Mouse (Mus musculus) erythroid progenitor cell, adult 5-6 weeks (primary cell): Measurements from ENCODE around the gene Ranbp17. TPM values are rescaled to one million over a fixed set of nuclear protein-coding genes. Genes with fewer than 3 reads are reported as not detected.

Experiments used
- ATAC-seq: replicated peaks from 2 replicates; pipeline ENCODE4 v1.8.0; 2016; ENCODE audit warnings: moderate number of reproducible peaks, mild to moderate bottlenecking, moderate TSS enrichment, inconsistent platforms; ENCODE audit not compliant: poor library complexity, low FRiP score, severe bottlenecking
- total RNA-seq, 2 experiments: library from RNA; stranded (forward) in 1 of 2; stranded (reverse) in 1 of 2; fragments of 150-400 nt in 1 of 2; fragments of 186-747, 209-891 nt in 1 of 2; gene quantifications; 2 replicates each; pipeline versions ENCODE4 v1.2.3 to v1.2.4; 2015 to 2017; ENCODE audit warnings: low replicate concordance in 2 of 2

The Ranbp17 gene
- total RNA-seq, 2 experiments from 2014 or later: 5.8 to 6.7 TPM

DNA sequence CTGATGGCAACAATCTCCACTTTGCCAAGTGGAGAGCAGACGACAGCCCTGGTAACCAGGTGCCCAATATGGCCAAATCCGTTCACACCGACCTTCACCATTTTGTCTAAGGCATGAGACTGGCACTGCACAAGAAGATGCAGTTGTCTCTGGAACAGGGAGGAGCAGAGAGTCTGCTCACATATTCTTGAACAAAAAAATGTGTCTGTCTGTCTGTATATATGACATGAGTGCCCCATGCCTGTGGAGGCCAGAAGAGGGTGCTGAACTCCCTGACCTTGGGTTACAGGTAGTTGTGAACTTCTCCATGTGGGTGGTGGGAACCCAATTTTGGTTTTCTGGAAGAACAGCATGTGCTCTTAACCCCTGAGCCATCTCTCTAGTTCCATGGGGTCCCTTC is 236.9 kb downstream of the Ranbp17 start, which contains the start of gene Gm12117:
Gene Gm12117, minus strand, starts transcription at position 101 of the 400 bp plus-strand sequence.
- no peak for ATAC-seq

DNA sequence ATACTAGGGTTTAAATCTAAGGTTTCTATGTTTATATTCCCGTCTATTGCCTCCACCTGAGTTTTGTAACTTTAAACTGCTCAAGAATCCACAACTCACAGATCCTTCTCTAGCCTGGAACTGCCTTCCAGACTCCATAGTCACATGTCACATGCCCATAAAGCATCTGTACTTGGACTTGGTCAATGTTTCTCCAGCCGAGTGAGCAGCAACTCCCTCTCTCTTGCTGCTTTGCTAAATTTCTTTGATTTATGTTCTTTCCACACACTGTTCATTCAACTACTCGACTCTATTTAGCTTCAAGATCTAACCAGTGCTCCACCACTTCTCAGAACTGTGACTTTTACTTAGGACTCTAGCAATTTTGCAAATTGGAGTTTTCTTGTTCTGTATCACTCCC is 238.7 kb downstream of the Ranbp17 start:
- ATAC-seq: no peak

DNA sequence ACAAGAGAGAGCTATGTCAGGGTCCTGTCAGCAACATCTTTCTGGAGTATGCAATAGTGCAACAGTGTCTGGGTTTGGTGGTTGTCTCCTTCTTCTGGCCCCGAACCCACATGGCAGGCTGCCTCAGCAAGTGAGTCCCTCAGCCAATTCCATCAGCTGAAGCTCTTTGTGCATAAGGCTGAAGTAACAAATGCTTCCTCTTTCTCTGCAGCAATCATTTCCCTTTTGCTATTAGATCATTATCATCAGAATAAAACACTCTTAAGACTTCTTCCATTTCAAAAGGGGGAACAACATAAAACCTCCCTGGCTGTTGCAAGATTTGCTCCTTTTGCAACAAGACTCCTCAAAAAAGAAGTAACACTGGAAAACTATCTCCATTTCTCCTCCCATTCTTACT is 239.3 kb downstream of the Ranbp17 start:
- ATAC-seq: no peak

DNA sequence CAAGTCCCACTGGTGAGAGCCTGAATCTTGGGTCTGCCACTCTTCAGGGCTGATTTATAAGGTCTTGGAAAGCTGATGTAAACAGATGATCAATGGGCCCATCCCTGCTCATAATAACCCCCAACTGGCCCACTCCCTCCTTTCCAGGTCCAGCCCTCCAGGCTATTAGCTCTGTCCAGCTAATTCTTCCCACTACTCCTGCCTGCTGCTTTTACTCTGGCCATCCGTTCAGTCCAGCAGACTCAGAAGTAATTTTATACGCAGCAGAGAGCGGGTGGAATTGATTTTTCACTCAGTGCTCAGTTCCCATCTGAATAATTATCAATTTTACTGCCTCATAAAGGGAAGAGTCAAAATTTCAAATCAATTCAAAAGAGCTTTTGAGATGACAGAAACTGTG is 273.3 kb downstream of the Ranbp17 start:
- ATAC-seq: no peak

DNA sequence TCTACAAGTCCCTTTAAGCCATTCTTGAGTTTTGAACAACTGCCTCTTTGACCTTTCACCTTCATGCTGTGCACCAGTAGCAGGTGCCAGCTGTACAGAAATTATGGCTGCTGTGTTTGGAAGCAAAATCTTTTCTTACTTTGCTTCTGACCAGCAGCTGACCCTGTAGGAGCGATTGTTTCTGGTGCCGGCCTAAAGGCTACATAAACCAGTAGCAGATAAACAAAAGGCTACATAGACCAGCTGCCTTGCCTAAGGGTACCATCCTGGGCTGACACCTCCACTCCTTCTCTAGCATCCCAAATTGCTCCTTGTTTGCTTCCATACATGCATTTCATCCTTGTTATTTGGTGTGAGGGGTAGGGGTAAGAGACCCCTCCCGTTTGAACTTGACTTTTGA is 279.4 kb downstream of the Ranbp17 start:
- ATAC-seq: no peak

DNA sequence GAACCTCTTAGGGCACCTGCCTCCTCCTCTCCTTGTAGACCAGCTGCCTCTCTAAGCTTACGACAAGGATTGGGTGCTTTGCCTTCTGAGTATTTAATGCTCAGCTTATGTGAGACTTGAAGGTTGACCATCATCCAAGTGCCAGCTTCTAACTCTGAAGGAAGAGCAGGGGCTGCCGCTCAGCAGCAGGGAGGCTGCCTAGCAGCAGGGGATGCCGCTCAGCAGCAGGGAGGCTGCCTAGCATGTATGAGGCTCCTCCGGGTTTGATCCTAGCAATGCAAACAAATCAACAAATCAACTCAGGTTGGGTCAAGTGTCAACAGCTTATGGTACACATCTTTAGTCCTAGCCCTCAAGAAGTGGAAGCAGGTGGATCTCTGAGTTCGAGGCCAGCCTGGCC is 281.5 kb downstream of the Ranbp17 start:
- no peak for ATAC-seq

DNA sequence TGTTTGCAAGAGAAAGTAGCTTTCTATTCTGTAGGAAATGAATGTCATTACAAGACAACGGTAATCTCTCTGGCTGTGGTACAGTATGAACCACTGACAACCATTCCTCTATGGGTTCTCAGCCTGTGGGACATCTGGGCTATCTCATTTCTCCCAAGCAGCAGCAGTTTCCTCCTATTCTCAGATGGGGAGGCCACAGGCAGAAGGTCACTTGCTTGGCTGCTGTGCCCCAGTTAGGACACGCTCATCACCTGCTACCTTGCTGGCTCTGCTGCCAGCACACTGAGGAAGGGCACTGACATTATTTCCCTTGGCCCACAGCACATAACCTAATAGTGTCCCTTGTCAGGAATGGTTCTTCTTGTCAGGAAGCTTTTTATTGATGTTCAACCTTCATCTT is 285.4 kb downstream of the Ranbp17 start:
- ATAC-seq: no peak

DNA sequence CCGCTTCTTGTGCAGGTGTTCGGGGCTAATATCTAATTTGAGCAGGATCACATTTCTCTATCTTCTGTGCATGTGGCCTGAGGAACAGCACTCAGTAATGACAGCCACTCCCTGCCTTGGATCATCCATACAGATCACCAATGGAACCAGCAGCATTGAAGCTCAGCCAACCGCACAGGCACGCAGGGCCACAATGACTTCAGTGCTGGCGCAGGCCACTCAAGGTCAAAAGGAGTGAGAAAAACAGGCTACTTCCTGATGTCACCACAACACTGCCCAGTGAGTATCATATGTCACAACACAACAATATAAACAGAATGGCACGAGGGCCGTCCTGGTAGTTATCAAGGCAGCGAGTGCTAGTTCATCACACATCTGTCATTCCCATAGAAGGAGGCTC is 287.0 kb downstream of the Ranbp17 start:
- ATAC-seq: no peak

DNA sequence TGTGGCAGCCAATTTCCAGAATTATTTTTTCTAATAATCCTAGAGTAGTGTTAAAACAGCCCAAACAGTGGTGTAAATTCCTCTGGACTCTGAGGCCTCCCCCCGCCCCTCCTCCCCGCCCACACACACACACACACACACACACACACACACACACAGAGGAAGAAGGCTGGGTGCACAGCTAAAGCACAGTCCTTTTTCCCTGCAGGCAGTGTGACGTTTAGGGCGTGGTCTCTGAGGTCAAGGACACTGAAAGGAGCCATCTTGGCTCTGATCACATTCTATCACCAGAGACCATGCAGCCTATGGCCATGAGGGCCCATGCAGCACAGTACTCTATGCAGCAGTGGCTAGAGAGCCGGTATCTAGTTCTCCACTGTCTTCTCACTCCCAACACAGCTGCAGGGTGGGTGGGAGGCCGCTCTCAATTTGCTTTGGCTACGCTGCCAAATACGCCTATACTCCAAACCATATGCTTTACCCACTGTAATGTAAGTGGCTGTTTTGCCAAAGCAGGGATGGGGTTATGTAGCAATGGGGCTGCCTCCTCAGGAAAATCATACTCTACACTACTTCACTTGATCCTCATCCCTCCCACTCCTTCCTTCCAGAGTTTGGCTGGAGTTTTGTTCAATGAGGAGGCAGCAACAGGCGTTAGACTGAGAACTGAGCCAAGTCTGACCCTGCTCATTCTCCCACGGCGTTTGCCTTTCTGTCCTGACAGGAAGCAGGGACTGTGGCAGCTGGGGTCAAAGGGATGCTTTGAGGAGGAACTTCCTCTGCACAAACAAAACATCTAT is 291.8 kb downstream of the Ranbp17 start:
- ATAC-seq: no peak

DNA sequence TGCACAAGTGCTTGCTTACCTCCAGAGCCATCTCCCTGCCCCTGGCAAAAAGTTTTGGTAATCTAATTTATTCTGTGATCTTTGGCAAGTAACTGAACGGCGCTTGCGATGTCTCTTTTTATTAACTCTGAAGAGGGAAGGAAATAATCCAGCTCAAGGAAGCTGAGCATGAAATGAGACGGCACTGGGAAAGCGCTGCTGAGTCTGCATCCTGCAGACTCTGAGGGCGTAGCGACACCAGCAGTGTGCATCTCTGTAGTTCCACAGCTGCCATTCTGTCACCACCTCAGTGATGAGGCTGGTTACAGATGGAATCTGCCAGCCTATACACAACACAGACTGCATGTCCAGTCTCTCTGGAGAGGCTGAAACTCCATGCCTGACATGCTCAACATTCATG is 292.8 kb downstream of the Ranbp17 start:
- no peak for ATAC-seq

DNA sequence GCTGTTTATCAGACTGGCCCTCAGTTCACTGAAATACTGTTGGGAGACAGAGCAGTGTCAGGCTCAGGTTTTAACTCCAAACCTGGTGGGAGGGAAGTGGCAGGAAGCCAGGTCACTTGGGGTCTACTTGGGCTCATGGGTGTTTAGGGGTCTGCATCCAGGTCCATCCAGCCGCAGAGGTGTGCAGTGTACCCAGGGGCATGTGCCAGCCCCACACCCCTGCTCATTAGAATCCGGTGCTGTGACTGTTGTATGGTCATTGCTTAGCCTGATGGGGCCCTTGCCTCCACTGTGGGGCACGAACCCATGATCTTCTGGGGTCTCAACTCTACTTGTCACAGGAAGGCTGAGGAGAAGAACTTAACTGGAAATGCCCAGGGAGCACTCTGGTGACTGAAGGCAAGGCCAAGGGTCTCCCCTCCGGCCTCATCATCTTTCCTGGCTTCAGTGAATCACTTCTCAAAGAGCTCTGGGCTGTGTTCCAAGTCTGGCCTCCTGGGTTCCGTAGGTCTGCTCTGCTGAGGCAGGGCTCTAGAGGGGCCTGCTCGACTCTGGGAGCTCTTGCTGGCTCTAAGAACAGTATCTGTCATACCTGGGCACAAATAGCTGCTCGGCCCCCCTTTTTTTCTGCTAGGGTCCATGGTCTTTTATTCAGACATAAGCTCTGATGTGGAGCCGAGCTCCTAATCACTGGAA is 296.0 kb downstream of the Ranbp17 start:
- no peak for ATAC-seq

DNA sequence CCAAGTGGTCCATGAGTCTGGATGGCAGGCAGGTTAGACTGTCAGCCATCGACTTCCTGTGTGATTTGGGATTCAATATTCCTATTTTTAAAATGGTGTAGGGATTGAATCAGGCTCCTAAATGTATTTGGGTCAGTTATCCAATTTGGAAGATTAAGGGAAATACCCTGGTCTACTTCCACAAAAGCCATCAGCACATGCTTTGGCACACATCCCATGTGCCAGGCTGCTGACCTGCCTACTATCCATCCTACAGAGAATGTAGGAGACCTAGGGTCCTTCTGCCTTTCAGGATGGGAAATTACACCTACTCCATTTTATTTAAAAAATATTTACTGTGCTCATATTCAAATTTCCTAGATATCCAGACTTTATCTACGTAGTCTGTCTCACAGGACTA is 306.1 kb downstream of the Ranbp17 start:
- ATAC-seq: no peak

DNA sequence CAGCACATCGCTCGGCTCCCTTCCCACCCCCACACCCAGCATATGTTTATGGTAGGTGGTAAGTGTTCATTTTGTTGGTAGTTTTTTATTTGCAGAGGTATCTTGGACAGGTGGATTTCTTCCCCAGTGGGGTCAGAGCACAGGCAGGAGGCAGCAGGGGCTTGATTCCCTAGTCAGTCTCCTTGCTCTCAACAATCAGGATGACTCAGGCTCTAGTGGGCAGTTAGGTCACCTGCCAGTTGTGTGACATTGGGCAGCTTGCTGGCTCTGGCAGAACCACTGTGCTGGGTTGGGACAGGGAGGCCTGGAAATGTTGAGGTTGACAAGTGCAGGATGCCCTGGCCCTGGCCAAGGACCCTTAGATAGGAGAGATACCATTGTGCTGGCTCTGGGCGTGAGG is 308.6 kb downstream of the Ranbp17 start:
- no peak for ATAC-seq

DNA sequence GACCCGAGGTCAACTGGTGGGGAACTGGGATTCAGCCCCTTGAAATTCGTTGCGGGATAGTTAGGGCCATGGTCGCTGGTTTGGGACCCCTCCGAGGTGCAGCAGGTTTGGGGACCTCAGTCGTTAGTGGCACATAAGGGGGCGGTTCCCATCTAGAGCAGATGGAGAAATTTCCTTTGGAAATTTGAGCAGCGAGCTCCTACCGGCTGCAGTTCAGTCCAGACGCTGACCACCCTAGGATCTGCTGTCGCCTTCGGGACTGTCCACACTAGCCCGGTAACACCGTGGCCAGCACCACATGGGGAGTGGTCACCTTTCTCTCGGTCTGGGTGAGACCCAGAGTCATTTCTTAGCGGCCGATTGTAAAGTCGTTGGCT is 309.2 kb downstream of the Ranbp17 start:
- ATAC-seq: no peak

DNA sequence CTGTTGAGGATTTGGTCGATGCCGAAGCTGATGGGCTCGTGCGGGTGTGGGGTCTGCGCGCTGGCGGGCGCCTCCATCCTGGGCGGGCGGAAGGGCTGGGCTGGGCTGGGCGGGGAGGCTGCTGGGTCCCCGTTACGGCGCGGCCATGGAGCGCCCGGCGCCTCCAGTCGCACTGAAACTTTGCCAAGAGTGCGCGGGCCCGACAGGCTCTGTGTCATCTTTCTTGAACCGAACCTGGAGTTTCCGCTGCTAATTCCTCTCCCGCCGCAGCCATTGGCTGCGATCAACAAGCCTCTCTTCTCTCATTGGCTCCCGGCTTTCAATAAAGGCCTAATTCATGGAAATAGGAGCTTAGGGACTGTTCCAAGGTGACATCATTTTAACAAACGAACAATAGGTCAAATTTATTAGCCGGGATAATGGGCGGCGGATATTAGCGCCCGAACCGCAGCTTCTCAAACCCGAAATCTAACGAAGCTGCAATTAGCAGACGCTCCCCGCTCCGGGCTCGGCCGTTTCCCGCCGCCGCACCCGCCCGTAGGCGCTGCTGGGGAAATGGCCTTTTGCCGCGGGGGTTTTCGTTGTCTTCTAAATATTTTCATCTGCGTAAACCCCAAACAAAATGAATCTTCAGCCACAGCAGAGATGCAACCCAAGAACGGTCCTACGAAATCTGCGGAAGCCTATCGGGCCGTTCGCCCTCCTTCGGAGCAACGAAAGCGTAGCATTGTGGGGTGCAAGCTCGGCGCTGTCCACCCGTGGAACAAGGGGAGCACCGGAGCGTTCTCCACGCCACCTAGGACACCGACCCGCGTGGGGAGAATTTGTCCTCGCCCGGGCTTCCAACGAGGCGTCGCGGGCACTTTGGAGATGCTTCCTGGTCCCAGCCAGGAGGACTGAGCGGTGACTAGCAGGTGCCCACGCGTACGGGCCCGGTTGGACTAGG is 309.9 kb downstream of the Ranbp17 start, which contains the start of gene Tlx3:
Gene Tlx3, minus strand, starts transcription at position 207 of the 946 bp plus-strand sequence.
- ATAC-seq: no peak

DNA sequence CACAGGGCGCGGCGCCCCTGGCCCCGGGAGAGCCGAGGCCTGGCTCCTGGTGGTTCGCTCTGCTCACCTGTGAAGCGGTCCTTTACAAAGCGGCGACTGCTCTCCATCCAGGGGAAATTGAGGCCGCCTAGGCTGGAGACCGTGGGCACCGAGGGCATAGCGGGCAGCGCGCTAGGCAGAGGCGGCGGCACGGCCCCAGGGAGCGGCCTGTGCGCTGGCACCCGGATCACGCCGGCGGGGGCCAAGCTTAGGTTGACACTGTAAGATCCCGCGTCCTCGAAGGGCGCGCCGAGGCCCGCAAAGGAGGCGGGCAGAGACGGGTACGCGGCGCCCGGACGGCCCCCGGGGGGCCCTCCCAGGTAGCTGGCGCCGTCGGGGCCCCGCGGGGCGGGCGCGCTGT is 310.6 kb downstream of the Ranbp17 start:
- no peak for ATAC-seq

DNA sequence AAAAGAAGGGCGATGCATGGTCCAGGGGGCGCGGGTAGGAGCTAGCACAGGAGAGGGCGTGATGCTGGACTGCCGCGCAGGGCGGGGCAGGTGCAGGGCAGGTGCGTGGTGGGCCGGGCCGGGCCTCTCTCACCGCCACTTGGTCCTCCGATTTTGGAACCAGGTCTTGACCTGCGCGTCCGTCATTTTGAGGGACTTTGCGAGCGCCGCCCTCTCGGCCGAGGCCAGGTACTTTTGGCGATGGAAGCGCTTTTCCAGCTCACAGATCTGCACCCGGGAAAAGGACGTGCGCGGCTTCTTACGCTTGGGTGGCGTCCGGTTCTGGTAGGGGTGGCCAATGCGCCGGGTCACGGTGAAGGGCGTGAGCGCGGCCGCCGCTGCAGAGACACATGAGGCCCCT is 311.2 kb downstream of the Ranbp17 start:
- ATAC-seq: 0 out of 2 replicates have a peak, but pooled peaks have one; percentile 7

DNA sequence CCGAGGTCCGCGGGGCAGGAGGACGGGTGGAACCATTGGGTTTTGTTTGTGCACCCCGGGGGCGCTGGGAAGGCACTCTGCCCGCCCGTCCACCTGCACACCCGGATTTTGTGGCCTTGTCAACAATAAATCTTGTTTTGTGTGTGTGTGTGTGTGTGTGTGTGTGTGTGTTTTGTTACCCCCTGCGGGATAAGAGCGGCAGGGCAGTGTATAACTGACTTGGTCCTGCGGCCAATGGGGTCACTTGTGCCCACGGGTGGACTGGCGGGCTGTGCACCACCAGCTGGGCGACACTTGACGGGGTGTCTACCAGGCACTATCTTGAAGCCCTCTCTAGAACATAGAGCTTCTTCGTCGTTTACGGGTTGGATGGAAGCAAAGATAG is 311.9 kb downstream of the Ranbp17 start:
- ATAC-seq: no peak

DNA sequence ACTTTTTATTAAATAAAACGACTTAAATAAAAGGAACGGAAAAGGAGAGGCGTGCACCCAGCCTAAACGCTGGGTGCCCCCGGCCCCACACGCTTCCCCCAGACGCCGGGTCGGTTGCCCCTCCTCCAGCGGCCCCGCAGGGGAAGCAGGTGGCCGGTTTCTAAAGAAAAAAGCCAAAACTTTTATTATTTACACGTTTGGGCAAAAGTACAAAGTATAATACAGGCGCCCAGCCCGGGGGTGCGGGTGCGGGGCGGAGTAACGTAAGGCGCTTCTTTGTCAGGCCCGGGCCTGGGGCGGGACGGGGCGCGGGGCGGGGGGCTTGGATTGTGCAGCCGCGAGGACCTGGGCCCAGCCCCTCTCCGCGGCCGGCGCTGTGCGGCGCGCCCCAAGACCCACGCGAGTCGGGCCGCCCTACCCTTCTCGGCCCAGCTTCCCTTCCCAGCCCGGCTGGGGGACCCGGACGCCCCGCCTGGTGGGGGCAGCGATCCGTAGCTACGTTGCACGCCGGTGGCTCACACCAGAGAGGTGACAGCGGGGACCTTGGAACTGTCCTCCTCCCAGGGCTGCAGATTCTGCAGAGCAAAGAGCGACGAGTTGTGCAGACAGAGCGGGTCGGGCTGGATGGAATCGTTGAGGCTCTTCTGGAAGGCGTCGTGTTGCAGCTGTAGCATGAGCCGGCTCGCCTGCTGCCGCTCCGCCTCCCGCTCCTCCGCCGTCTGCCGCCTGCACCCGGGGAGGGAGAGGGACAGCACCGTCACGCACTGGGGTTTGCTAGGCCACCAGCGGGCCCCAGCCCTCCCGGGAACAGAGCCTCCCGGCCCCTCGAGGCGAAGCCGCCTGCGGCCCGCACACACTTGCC is 312.6 kb downstream of the Ranbp17 start:
- ATAC-seq: no peak
